Mouse (Mus musculus) layer of hippocampus, adult 9-11 months (tissue): ENCODE results near the gene Hsd3b7.
"Not testable (repeated sequence)": the region's sequence is repeated elsewhere in the genome, so short reads cannot be mapped to it uniquely, and the experiment has no call there.

Source experiments
- DNase-seq: peaks from one replicate; pipeline ENCODE4 v3.0.0; 2022

Gene Hsd3b7

DNA sequence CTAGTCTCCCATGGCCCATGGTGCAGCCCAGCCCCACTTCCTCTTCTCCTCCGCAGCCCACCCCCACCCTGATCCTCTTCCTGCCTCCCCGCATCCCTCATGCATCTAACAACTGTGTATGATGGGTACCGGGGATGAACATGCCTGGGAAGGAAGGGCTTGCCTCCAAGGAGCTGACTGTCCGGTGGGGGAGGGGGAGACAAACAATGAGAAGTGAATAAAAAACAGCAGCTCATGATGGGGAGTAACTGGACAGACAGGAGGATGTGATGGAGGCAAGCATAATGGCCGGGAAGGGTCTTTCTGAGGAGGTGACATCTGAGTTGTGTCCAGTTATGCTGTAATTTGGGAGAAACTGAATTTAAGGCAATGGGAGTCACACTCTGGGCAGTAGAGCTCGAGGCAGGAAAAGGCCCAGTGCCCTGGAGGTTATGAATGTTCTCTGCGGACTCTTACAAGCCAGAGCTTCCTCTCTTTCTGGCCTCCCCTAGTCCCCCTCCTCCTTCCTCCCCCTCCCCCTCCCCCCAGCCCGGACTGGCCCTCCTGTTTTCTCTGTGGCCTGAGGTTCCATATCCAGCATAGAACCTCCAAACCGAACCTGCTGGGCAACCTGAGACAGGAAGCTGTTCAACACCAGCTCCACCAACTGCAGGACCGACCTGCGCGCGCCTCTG lies 20.6 kb downstream of the Hsd3b7 start:
- no peak for DNase-seq

DNA sequence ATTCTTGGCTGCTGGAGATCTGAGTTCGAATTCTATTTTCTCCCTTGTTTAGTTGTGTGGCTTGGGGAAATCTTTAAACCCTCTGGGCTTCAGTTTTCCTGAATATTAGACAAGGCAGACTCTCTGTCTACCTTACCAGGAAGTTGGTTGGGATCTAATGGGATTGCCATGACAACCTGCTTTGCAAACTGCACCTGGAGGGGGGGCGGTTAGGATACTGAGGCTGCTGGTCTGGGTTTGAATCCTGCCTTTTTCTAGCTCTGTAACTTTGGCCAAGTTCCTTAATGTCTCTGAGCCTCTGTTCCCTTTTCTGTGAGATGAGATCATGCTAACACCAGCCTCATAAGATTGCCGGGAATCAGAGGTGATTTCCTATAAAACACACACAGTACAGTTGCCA lies 22.1 kb downstream of the Hsd3b7 start:
- DNase-seq, result no peak

DNA sequence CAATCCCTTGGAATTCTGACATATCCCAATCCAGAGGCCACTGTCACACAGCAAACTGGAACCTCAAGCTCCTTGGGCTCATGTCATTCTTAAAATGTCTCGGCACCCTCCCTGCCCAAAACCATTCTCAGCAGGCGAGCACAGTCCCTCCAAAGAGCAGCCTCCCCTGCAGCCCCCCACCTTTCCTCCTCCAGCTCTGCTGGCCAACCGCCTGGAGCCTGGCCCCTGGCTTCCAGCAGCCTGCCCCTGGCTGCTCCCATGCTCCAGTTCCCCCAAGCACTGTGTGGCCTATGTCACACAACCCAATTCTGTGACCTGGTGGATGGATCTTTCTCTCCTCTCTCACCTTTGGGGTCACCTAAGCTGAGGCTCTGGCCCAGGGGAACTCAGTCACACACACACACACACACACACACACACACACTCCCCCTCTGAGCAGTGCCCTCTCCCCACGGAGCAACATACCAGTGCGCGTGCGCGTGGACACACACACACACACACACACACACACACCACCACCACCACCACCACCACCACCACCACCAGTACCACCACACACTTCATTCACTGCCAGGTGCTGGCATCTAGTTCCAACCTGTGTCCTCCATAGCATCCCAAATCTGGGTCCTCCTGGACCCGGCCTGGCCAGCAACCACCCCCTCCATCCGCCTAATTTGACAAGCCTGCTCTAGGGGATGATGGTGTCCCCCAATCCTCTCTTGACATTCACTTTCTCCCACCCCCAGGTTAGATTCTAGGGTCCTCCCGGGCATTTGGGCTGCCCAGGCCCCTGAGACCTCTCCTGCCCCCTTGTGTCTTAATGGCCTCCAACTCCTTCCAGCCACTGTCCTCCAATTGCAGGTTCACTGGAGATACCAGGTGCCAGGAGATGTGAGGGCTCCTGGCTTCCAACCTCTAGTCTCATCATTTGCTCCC lies 23.1 kb downstream of the Hsd3b7 start:
- no peak for DNase-seq

DNA sequence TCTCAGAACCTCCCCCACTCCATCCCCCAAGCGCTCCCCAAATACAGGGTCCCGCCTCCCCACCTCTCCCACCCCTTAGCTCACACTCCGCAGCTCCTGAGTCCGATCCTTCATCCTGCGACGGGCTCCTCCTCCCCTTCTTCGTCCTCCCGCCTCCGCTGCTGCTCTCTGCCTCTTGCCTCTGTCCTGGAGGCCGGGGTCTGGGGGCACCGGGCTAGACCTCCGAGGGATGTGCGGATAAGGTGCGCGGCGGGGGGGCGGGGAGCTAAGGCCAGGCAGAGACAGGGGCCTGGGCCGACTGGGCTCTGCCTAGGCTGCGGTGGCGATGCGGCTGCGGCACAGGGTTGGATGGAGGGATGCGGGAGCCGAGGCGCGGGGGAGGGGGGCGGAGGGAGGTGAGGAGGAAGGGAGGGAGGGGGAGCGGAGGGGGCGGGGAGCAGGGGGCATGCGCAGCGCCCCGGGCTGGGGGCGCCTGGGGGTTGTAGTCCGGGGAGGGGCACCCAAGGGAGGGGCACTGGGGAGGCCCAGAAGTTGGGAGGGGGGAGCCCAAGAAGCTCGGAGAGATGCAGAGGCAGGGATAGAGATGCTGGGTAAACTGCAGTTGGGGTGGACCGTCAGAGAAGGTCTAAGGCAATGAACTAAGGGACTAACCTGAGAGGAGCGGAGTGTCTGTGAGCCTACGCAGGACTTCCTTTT lies 23.9 kb downstream of the Hsd3b7 start, which contains the start of the genes Stx4a and Stx1b:
Gene Stx4a (plus strand): TSS at position 119 of the 696 bp plus-strand sequence.
Gene Stx1b (minus strand): TSS at position 374 of the 696 bp plus-strand sequence.
- DNase-seq, result peak; percentile 58

DNA sequence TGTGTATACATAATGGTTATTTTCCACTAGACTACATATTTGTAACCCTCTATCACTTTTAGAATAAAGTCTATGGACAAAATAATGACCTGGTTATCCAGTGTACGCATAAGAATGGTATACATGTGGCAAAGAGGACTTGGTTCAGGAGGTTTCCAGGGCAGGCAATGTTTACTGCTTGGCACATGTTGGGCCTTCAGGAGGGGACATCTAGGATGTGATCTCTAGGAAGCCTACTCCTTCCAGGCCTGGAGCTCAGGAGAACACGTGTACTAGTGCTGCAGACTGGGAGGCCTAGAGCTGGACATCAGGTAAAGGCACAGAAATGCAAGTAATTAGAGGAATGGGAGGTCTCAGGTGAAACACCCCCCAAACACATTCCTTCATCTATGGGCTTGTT lies 35.1 kb downstream of the Hsd3b7 start:
- no peak for DNase-seq

DNA sequence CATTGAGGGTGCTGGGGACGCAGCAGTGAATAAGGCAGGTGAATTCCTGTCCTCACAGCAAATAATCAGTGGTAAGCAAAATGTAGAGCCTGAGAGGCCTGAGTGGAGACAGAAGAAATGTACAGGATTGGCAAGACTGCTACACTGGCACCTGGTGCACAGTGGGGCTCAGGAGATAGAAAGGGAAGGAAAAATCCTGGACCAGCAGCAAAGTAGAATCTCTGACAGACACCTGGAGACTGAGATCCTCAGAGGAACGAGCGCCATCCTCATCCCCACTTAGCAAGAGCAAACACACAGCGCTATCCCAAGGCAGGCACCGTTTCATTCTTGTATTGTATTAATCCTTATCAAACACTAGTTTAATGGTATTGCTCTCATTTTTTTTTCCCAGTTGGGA lies 37.1 kb downstream of the Hsd3b7 start:
- DNase-seq, result no peak

DNA sequence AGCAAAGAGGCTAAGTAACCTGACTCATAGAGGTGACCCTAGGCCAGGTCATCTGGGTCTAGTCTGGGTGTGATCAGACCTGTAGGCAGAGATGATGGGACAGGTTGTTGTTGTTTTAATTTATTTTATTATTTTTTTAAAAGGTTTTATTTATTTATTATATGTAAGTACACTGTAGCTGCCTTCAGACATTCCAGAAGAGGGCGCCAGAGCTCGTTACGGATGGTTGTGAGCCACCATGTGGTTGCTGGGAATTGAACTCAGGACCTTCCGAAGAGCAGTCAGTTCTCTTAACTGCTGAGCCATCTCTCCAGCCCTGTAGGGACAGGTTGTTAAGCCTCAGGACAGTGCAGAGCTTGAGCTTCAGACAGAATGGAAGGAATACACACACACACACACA lies 37.5 kb downstream of the Hsd3b7 start:
- DNase-seq, result not testable (repeated sequence)

DNA sequence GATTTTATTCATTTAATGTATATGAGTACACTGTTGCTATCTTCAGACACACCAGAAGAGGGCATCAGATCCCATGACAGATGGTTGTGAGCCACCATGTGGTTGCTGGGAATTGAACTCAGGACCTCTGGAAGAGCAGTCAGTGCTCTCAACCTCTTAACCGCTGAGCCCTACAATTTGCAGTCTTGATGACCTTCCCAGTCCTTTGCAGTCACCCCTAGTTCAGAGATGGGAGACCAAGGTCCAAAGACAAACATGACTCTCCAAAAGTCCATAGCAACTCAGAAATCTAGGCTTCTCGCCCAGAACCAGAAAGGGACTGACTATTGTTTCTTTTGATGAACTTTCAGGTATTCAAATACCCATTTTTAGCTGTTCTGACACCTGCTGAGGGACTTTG lies 39.6 kb downstream of the Hsd3b7 start:
- not testable (repeated sequence) for DNase-seq

DNA sequence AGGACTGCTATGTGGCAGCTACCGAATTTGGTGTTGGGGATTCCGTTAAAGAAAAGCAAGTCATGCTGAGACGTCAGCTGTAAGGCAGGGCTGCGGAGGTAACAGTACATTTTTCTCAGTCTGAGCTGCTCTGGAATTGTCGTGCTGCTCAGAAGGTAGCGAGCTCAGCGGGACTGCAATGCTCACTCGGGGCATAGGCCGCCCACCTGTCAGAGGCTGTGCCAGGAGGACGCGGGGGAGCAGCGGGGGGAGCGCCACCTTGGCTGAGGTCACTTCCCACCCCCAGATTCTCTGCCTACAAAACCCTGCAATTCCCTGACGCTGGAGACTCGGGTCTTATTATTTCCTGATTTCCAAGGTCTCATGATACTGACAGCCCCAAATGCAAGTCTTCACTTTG lies 40.5 kb downstream of the Hsd3b7 start:
- peak; percentile 72 for DNase-seq

DNA sequence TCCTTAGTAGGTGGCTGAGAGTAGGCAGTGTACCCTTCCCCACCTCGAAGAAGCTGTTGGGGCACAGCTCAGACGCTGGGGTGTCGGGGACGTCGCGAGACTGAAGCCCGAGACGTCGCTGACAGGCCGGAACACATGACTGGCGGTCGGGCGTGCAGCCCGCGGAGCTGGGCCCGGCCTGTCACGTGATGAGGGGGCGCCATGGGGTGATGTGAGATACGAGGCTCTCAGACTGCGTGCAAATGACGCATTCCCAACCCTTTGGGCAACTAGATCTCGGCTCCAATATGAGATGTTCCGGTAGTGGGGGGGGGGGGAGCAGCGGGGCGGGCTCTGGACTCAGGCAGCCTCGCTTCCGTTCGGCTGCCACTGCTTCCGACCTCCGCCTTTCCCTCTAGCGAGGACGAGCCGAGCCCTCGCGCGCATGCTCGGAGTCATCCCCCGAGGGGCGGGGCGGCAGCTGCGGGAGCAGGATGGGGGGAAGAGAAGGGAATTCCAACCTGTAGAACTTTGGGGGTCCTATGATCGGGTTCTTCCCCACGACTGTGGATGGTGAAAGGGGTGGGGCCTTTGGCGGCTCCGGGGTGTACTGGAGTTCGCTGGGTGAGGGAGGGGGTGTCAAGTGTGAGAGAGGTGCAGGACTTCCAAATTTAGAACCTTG lies 41.1 kb downstream of the Hsd3b7 start:
- peak; percentile 98 for DNase-seq

DNA sequence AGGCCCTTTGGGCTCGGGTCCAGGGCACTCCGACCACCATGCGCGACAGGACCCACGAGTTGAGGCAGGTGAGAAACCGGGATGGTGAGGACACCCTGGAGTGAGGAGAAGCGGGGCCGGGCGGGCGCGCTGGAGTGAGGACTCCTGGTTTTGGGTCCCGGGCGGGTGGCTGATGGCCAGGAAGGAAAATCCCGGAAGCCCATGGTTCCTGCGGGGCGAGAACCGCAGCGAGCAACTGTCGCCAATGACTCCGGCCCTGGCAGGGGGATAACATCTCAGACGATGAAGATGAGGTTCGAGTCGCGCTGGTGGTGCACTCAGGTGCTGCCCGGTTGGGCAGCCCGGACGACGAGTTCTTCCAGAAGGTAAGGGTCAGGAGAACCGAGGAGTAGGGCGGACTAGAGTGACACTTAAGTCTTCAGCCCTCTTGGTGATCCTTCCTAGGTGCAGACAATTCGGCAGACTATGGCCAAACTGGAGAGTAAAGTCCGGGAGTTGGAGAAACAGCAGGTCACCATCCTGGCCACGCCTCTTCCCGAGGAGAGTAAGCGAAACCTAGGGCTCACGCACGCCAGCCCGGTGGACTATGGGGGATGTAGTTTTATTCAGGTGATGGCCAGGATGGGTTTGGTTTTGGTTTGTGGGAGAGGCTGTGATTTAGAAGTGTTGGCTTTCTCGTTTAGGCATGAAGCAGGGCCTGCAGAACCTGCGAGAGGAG lies 41.8 kb downstream of the Hsd3b7 start:
- DNase-seq, result peak; percentile 80

DNA sequence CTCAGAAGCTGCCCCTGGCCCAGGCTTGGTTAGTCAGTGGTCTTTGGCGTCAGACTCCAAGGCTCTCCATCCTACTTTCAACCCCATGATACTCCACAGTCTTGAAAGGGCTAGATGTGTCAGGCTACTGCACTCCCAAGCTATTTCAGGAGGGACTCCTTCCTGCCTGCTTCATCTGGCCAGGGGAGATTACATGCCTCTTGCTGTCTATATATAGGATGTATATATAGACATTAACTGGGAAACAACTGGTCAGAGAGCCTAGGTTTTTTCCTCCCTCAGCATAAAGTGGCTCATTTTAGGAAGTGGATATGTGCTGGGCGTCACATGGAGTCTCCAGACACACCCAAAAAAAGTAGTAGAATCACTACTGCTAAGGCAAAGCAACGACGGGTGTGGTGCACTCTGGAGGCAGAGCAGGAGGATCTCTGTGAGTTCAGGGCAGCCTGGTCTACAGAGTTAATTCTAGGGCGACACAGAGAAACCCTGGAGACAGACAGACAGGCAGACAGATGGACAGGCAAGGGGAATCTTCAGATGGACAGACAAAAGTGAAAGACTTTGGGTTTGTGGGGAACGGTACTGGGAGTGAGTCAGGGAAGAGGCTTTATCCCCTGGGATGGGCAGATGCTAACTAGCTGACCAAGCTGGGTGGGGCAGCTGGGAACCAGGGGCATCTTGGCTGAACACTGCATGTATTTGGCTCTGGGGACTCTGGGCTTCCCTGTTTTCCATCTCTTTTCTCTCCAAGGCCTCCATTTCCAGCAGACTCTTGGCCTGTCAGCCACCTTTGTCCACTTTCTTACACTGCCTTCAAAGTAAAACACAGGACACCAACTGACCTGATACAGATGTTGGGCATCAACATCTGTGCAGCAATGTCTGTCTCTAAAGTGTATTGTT lies 49.8 kb downstream of the Hsd3b7 start:
- no peak for DNase-seq

DNA sequence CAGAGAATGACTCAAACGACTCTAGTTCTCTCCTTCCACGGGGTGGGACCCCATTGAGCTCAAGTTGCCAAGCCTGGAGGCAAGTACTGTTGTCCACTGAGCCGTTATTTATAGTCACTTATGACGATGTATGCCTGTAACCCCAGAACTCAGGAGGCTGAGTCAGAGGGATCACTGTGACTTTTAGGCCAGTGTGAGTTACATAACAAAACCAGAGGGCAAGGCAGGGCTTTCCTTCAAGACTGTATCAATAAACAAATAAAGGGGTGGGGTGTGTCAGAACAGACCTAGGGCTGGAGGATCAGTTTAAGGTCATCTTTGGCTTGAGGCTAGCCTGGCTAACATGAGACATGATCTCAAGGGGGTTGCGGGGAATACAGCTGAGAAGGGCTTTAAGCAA lies 50.5 kb downstream of the Hsd3b7 start:
- no peak for DNase-seq
